Mouse (Mus musculus): ENCODE results near the gene Tmem79. TPM values are rescaled to one million over a fixed set of nuclear protein-coding genes. Genes with fewer than 3 reads are reported as not detected.
"Not testable (repeated sequence)": the region's sequence is repeated elsewhere in the genome, so short reads cannot be mapped to it uniquely, and the experiment has no call there.

The Tmem79 gene
- total RNA-seq, 1 experiment from 2014 or later = 15.9 TPM

- DNase-seq = peak; percentile 80
Measured at GRCm38 (mm10) chr3:88354396-88355165, 18.6 kb upstream of the Tmem79 start.

GRCm38 (mm10) chr3:88352907-88353306 lies 17.0 kb upstream of the Tmem79 start:
- DNase-seq = peak; percentile 47

- no peak for DNase-seq
Measured at GRCm38 (mm10) chr3:88350732-88351131, 14.8 kb upstream of the Tmem79 start.

GRCm38 (mm10) chr3:88339006-88339405 lies 3.1 kb upstream of the Tmem79 start:
- DNase-seq = no peak

GRCm38 (mm10) chr3:88338316-88338715 lies 2.4 kb upstream of the Tmem79 start:
- no peak for DNase-seq

- DNase-seq = no peak
Measured at GRCm38 (mm10) chr3:88337367-88338020, 1.5 kb upstream of the Tmem79 start.

- DNase-seq = peak; percentile 70
Measured at GRCm38 (mm10) chr3:88335436-88336053, 403 bp downstream of the Tmem79 start.

GRCm38 (mm10) chr3:88334902-88335435 lies 979 bp downstream of the Tmem79 start:
- no peak for DNase-seq

GRCm38 (mm10) chr3:88334029-88334658 lies 1.8 kb downstream of the Tmem79 start:
- no peak for DNase-seq

- peak; percentile 82 for DNase-seq
Measured at GRCm38 (mm10) chr3:88331282-88331681, 4.7 kb downstream of the Tmem79 start.

- DNase-seq = no peak
Measured at GRCm38 (mm10) chr3:88328956-88329355, 7.0 kb downstream of the Tmem79 start.

- peak; percentile 70 for DNase-seq
Measured at GRCm38 (mm10) chr3:88324951-88325405, 11.0 kb downstream of the Tmem79 start, which contains the start of gene Glmp. Gene Glmp (plus strand): TSS chr3:88325023.

GRCm38 (mm10) chr3:88299172-88299571 lies 36.8 kb downstream of the Tmem79 start:
- no peak for DNase-seq

- DNase-seq = no peak
Measured at GRCm38 (mm10) chr3:88297321-88297851, 38.6 kb downstream of the Tmem79 start.

- peak; percentile 97 for DNase-seq
Measured at GRCm38 (mm10) chr3:88296561-88297318, 39.2 kb downstream of the Tmem79 start, which contains the start of the genes Tsacc and Cct3. Gene Tsacc (minus strand): TSS chr3:88296999. Gene Cct3 (plus strand): TSS chr3:88297116.

GRCm38 (mm10) chr3:88296110-88296560 lies 39.8 kb downstream of the Tmem79 start:
- DNase-seq = peak; percentile 21

GRCm38 (mm10) chr3:88295272-88295671 lies 40.7 kb downstream of the Tmem79 start:
- not testable (repeated sequence) for DNase-seq

GRCm38 (mm10) chr3:88291970-88292369 lies 44.0 kb downstream of the Tmem79 start:
- peak; percentile 66 for DNase-seq

- not testable (repeated sequence) for DNase-seq
Measured at GRCm38 (mm10) chr3:88288133-88288713, 47.7 kb downstream of the Tmem79 start.

- DNase-seq = no peak
Measured at GRCm38 (mm10) chr3:88287110-88287509, 48.8 kb downstream of the Tmem79 start, which contains the start of gene Gm38392. Gene Gm38392 (minus strand): TSS chr3:88287210.

Measured in adrenal gland, postnatal 14 days (tissue).